Mouse (Mus musculus) lung, adult 2 months (tissue): ENCODE data around the gene Ywhae.

Experiments used
- CTCF ChIP-seq: fragments of 200-500 bp; IDR thresholded peaks from 2 replicates; pipeline ENCODE4 v1.5.1; 2011; ENCODE audit warnings: mild to moderate bottlenecking, low read length, control low read depth; ENCODE audit not compliant: insufficient read depth
- POLR2A ChIP-seq: fragments of 200-500 bp; IDR thresholded peaks from 2 replicates; pipeline ENCODE4 v1.6.1; 2011; ENCODE audit warnings: low read depth, mild to moderate bottlenecking, control low read depth, low read length, borderline replicate concordance; ENCODE audit errors: extremely low read depth

GRCm38 (mm10) chr11:75792535-75792934, 59.9 kb downstream of the Ywhae start:
- no peak for TF ChIP-seq CTCF
- no peak for TF ChIP-seq POLR2A
